ENCODE assay signal across 8 mouse cellular contexts in the genomic region with DNA sequence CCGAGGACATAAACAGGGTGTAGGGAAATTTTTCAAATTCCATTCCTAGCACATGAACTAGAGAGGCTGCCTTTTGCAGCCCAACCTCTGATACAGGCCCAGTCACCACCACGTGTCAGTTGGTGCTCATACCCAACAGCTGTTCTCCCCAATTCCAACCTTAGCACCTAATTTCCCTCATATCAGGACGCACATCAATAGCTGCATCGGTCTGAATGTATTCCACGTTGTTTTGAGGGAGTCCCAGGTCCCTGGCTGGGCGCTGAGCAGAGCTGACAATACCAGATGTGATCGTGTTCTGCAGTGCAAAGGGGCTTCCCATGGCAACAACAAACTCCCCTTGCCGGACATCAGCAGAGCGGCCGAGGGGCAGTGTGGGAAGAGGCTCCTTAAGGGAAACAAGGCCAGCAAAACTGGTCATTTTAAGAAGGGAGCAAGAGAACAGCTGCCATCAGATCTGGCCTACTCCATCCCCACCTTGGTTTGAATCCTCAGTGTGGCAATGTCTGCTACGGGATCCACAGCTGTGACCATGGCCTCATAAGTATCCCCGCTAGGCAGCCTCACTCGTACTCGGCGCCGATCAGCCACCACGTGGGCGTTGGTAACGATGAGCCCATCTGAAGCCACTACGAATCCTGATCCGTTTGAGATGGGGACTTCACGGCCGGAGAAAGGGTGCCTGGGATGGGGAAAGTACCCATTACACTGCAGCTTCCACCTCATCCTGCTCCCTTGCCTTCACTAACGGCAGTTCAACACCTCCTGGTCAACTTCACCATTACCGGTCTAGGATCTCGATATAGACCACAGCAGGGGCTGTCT. TPM values are rescaled to one million over a fixed set of nuclear protein-coding genes. Genes with fewer than 3 reads are reported as not detected.
A peak's percentile ranks its signal among the peaks of the same experiment; 100 is the strongest.
DNase-seq lines count a peak whose midpoint lies in the region; ATAC-seq and TF ChIP-seq lines count a peak whose summit lies in the region.

No protein-coding gene starts in this region.

- DNase-seq in ovary, postnatal 36 days (ENCODE audit: low spot score): peak; percentile 30
- no peak for DNase-seq in ovary, postnatal 14 days (ENCODE audit: low spot score)
- DNase-seq in adrenal gland, postnatal 14 days: peak; percentile 64
- peak; percentile 62 for DNase-seq in forebrain, embryonic 10.5 days (ENCODE audit: extremely low spot score, low spot score)
- peak; percentile 45 for DNase-seq in lung, postnatal 10 days
- peak; percentile 54 for DNase-seq in retina, postnatal 1 day
- no peak for DNase-seq in urinary bladder, adult 2 months (ENCODE audit: low spot score)

- H3K4me3 ChIP-seq in forebrain, embryonic 10.5 days: peak overlapping the region; percentile 97
- peak overlapping the region; percentile 89 for H3K4me3 ChIP-seq in intestine, postnatal 0 days (ENCODE audit: low read depth, low read length)

- peaks cover 36% of the 10 kb centered on the region for H3K4me1 ChIP-seq in forebrain, embryonic 10.5 days
- H3K4me1 ChIP-seq in intestine, postnatal 0 days (replicated peaks; ENCODE audit: control insufficient read depth, insufficient read depth, low read length): 0 out of 2 replicates have a peak, but pooled peaks cover 9% of the 10 kb centered on the region

- peak overlapping the region; percentile 98 for H3K4me2 ChIP-seq in intestine, postnatal 0 days (replicated peaks; ENCODE audit: low read depth)

- H3K9ac ChIP-seq in intestine, postnatal 0 days (ENCODE audit: low read depth, low read length): peak overlapping the region; percentile 71

- ATAC-seq in intestine, postnatal 0 days: no peak

- WGBS in forebrain, embryonic 10.5 days: 3% methylated on average over 26 of the region's 26 CpGs
- 3% methylated on average over 26 of the region's 26 CpGs for WGBS in intestine, postnatal 0 days

- TF ChIP-seq CTCF in intestine, postnatal 0 days (IDR thresholded peaks at IDR 0.05; ENCODE audit: low read depth): peak; percentile 12; the same call in 1 of the 2 replicates

- H3K27me3 ChIP-seq in forebrain, embryonic 10.5 days (ENCODE audit: poor library complexity, severe bottlenecking): 0 out of 2 replicates have a peak, but pooled peaks cover under 1% of the 10 kb centered on the region
- H3K27me3 ChIP-seq in intestine, postnatal 0 days (replicated peaks; ENCODE audit: control insufficient read depth, insufficient read depth, low read length): no peaks in the 10 kb centered on the region

- H3K36me3 ChIP-seq in forebrain, embryonic 10.5 days (replicated peaks): peaks cover 58% of the 10 kb centered on the region
- peaks cover 21% of the 10 kb centered on the region; the same call in 1 of the 2 replicates for H3K36me3 ChIP-seq in intestine, postnatal 0 days (ENCODE audit: control insufficient read depth, insufficient read depth)

- H3K27ac ChIP-seq in forebrain, embryonic 10.5 days: peak overlapping the region; percentile 93
- peak overlapping the region; percentile 50 for H3K27ac ChIP-seq in intestine, postnatal 0 days (ENCODE audit: low read depth, low read length)

- no peaks in the 10 kb centered on the region for H3K9me3 ChIP-seq in forebrain, embryonic 10.5 days
- no peaks in the 10 kb centered on the region for H3K9me3 ChIP-seq in intestine, postnatal 0 days (ENCODE audit: control insufficient read depth)

RNA-seq across cellular contexts. Expression of gene Aup1, which starts 1.0 kb away (rescaled TPM):
- 164 and 190 TPM in 2 replicates for total RNA-seq in adrenal gland, postnatal 14 days (2021)
- 164 and 169 TPM in 2 replicates for polyA plus RNA-seq in forebrain, embryonic 10.5 days (2016; fragmentation: Nextera tagmentation; extraction: Ambion mirVana)
- polyA plus RNA-seq in intestine, postnatal 0 days (2015; fragmentation: Nextera tagmentation; extraction: Ambion mirVana): 191 and 210 TPM in 2 replicates
- 189 and 247 TPM in 2 replicates for polyA plus RNA-seq in urinary bladder, adult 2 months (2012; rRNA removed)

RNA-seq across cellular contexts. Expression of gene Htra2, which starts 1.7 kb away (rescaled TPM):
- 50.7 and 59.3 TPM in 2 replicates for total RNA-seq in adrenal gland, postnatal 14 days (2021)
- polyA plus RNA-seq in forebrain, embryonic 10.5 days (2016; fragmentation: Nextera tagmentation; extraction: Ambion mirVana): 78.1 and 92.0 TPM in 2 replicates
- polyA plus RNA-seq in intestine, postnatal 0 days (2015; fragmentation: Nextera tagmentation; extraction: Ambion mirVana): 22.7 and 24.0 TPM in 2 replicates
- polyA plus RNA-seq in urinary bladder, adult 2 months (2012; rRNA removed): 46.4 and 67.3 TPM in 2 replicates

RNA-seq across cellular contexts. Expression of gene Dqx1, which starts 4.3 kb away (rescaled TPM):
- total RNA-seq in adrenal gland, postnatal 14 days (2021): 2.8 TPM in 2 replicates
- polyA plus RNA-seq in forebrain, embryonic 10.5 days (2016; fragmentation: Nextera tagmentation; extraction: Ambion mirVana): 1.7 TPM in 2 replicates
- polyA plus RNA-seq in intestine, postnatal 0 days (2015; fragmentation: Nextera tagmentation; extraction: Ambion mirVana): 24.8 and 27.1 TPM in 2 replicates
- polyA plus RNA-seq in urinary bladder, adult 2 months (2012; rRNA removed): 3.4 and 4.9 TPM in 2 replicates

RNA-seq across cellular contexts. Expression of gene Tlx2, which starts 16.7 kb away (rescaled TPM):
- 9.4 and 10.4 TPM in 2 replicates for total RNA-seq in adrenal gland, postnatal 14 days (2021)
- polyA plus RNA-seq in forebrain, embryonic 10.5 days (2016; fragmentation: Nextera tagmentation; extraction: Ambion mirVana): not detected in 2 replicates
- 7.6 and 8.4 TPM in 2 replicates for polyA plus RNA-seq in intestine, postnatal 0 days (2015; fragmentation: Nextera tagmentation; extraction: Ambion mirVana)
- 0.15 and 0.29 TPM in 2 replicates for polyA plus RNA-seq in urinary bladder, adult 2 months (2012; rRNA removed)

RNA-seq across cellular contexts. Expression of gene Loxl3, which starts 19.4 kb away (rescaled TPM):
- total RNA-seq in adrenal gland, postnatal 14 days (2021): 2.8 and 4.1 TPM in 2 replicates
- polyA plus RNA-seq in forebrain, embryonic 10.5 days (2016; fragmentation: Nextera tagmentation; extraction: Ambion mirVana): 7.2 and 9.4 TPM in 2 replicates
- polyA plus RNA-seq in intestine, postnatal 0 days (2015; fragmentation: Nextera tagmentation; extraction: Ambion mirVana): 4.1 and 4.7 TPM in 2 replicates
- 20.2 and 20.7 TPM in 2 replicates for polyA plus RNA-seq in urinary bladder, adult 2 months (2012; rRNA removed)

Comparison
In these comparisons a context has a peak if more than half of its experiments do, and no peak if none do; other contexts are left out.
1. DNase-seq: peak in ovary, postnatal 36 days (single experiment), adrenal gland, postnatal 14 days (single experiment), forebrain, embryonic 10.5 days (single experiment), lung, postnatal 10 days (single experiment) and retina, postnatal 1 day (single experiment); none in ovary, postnatal 14 days (single experiment) and urinary bladder, adult 2 months (single experiment).